Mouse (Mus musculus) hindbrain, embryonic 10.5 days (tissue): ENCODE data around the gene Tpte. TPM values are rescaled to one million over a fixed set of nuclear protein-coding genes. Genes with fewer than 3 reads are reported as not detected.
A peak's percentile ranks its signal among the peaks of the same experiment; 100 is the strongest.

Experiments
- DNase-seq: peaks from one replicate; pipeline ENCODE4 v3.0.0-alpha.2; 2017; ENCODE audit warnings: low spot score
- H3K27ac ChIP-seq: fragments of 300-500 bp; sonication (generic); 2 replicates; pipeline ENCODE4 v1.5.1; 2016; ENCODE audit warnings: mild to moderate bottlenecking, moderate library complexity
- H3K27me3 ChIP-seq: fragments of 300-500 bp; sonication (generic); 2 replicates; pipeline ENCODE4 v1.6.1; 2016; ENCODE audit warnings: mild to moderate bottlenecking; ENCODE audit not compliant: poor library complexity, insufficient read depth, severe bottlenecking
- H3K36me3 ChIP-seq: fragments of 300-500 bp; sonication (generic); 2 replicates; pipeline ENCODE4 v1.6.1; 2016; ENCODE audit warnings: mild to moderate bottlenecking, moderate library complexity
- H3K4me1 ChIP-seq: fragments of 300-500 bp; sonication (generic); replicated peaks from 2 replicates; pipeline ENCODE4 v1.6.1; 2016; ENCODE audit warnings: mild to moderate bottlenecking
- H3K4me3 ChIP-seq: fragments of 300-500 bp; sonication (generic); 2 replicates; pipeline ENCODE4 v1.5.1; 2016; ENCODE audit warnings: mild to moderate bottlenecking, moderate library complexity
- H3K9me3 ChIP-seq: fragments of 300-500 bp; sonication (generic); 2 replicates; pipeline ENCODE4 v1.6.1; 2016; ENCODE audit warnings: mild to moderate bottlenecking, moderate library complexity
- WGBS: fragments of 180-500 bp; shearing (Covaris S2); methylation state at CpG from one replicate; pipeline ENCODE4 v1.1.7; 2016; 5-methylcytosine and 5-hydroxymethylcytosine counted together
- polyA plus RNA-seq: library from polyadenylated mRNA; unstranded; fragments of >200 nt; fragmentation: Nextera tagmentation; extraction: Ambion mirVana; gene quantifications from 2 replicates; pipeline ENCODE4 v1.2.1, GENCODE M21; 2016

The Tpte gene
- polyA plus RNA-seq, 1 experiment from 2014 or later = not detected

- Histone ChIP-seq H3K36me3 (peaks cover 77% of the 10 kb centered on the region), H3K4me1 (no peaks in the 10 kb centered on the region), H3K27ac (no peak overlapping the region), H3K27me3 (no peaks in the 10 kb centered on the region), H3K4me3 (no peak overlapping the region), H3K9me3 (no peaks in the 10 kb centered on the region)
- DNase-seq = no peak
- WGBS = 95% methylated on average over 6 of the region's 6 CpGs
These were observed 101.9 kb downstream of the Tpte start for GRCm38 (mm10) chr8:22385158-22385557.

- Histone ChIP-seq H3K27ac (no peak overlapping the region), H3K4me1 (no peaks in the 10 kb centered on the region), H3K4me3 (no peak overlapping the region), H3K27me3 (no peaks in the 10 kb centered on the region), H3K36me3 (peaks cover 55% of the 10 kb centered on the region), H3K9me3 (no peaks in the 10 kb centered on the region)
- WGBS = 87% methylated on average over 10 of the region's 10 CpGs
- no peak for DNase-seq
These were observed 106.6 kb downstream of the Tpte start for GRCm38 (mm10) chr8:22389874-22390273.

GRCm38 (mm10) chr8:22390766-22391463, 107.7 kb downstream of the Tpte start:
- Histone ChIP-seq H3K27me3 (no peaks in the 10 kb centered on the region), H3K9me3 (no peaks in the 10 kb centered on the region), H3K36me3 (peaks cover 47% of the 10 kb centered on the region), H3K27ac (no peak overlapping the region), H3K4me1 (no peaks in the 10 kb centered on the region), H3K4me3 (no peak overlapping the region)
- DNase-seq = no peak
- WGBS = 90% methylated on average over 8 of the region's 8 CpGs

- DNase-seq = no peak
- Histone ChIP-seq H3K4me3 (no peak overlapping the region), H3K27me3 (peaks cover 3% of the 10 kb centered on the region), H3K4me1 (peaks cover 14% of the 10 kb centered on the region), H3K9me3 (no peaks in the 10 kb centered on the region), H3K27ac (no peak overlapping the region), H3K36me3 (peaks cover 17% of the 10 kb centered on the region)
- WGBS = 77% methylated on average over 4 of the region's 4 CpGs
These were observed 111.2 kb downstream of the Tpte start for GRCm38 (mm10) chr8:22394471-22394870.

- Histone ChIP-seq H3K36me3 (peaks cover 9% of the 10 kb centered on the region), H3K4me3 (no peak overlapping the region), H3K9me3 (no peaks in the 10 kb centered on the region), H3K27me3 (peaks cover 3% of the 10 kb centered on the region), H3K4me1 (peaks cover 14% of the 10 kb centered on the region), H3K27ac (no peak overlapping the region)
- no peak for DNase-seq
- 94% methylated on average over 8 of the region's 8 CpGs for WGBS
These were observed 112.0 kb downstream of the Tpte start for GRCm38 (mm10) chr8:22395256-22395655.

GRCm38 (mm10) chr8:22397811-22398141, 114.5 kb downstream of the Tpte start:
- WGBS = under 1% methylated on average over 13 of the region's 13 CpGs

GRCm38 (mm10) chr8:22398142-22398951, 115.1 kb downstream of the Tpte start, which contains the start of gene Slc25a15:
Gene Slc25a15, minus strand, starts transcription at chr8:22398597.
- under 1% methylated on average over 76 of the region's 77 CpGs for WGBS
- peak; percentile 93 for DNase-seq
- Histone ChIP-seq H3K27me3 (peaks cover 3% of the 10 kb centered on the region), H3K36me3 (no peaks in the 10 kb centered on the region), H3K9me3 (no peaks in the 10 kb centered on the region), H3K4me3 (peak within 1 kb of the TSS; percentile 77), H3K4me1 (peaks cover 14% of the 10 kb centered on the region), H3K27ac (peak within 1 kb of the TSS; percentile 90)

More at GRCm38 (mm10) chr8:22397811-22398141, 114.5 kb downstream of the Tpte start:
- no peaks in the 10 kb centered on the region for H3K9me3 ChIP-seq
- peak overlapping the region; percentile 90 for H3K27ac ChIP-seq
- DNase-seq = no peak
- H3K4me3 ChIP-seq = peak overlapping the region; percentile 77
- H3K36me3 ChIP-seq = no peaks in the 10 kb centered on the region
- peaks cover 3% of the 10 kb centered on the region for H3K27me3 ChIP-seq
- peaks cover 14% of the 10 kb centered on the region for H3K4me1 ChIP-seq

- Histone ChIP-seq H3K4me3 (peak overlapping the region; percentile 77), H3K27me3 (peaks cover 3% of the 10 kb centered on the region), H3K9me3 (no peaks in the 10 kb centered on the region), H3K36me3 (no peaks in the 10 kb centered on the region), H3K27ac (peak overlapping the region; percentile 90; the same call in 1 of the 2 replicates), H3K4me1 (peaks cover 14% of the 10 kb centered on the region)
- WGBS = 87% methylated on average over 8 of the region's 8 CpGs
- no peak for DNase-seq
These were observed 116.1 kb downstream of the Tpte start for GRCm38 (mm10) chr8:22399285-22399880.

GRCm38 (mm10) chr8:22400593-22400992, 117.4 kb downstream of the Tpte start:
- no peaks in the 10 kb centered on the region for H3K9me3 ChIP-seq
- H3K27me3 ChIP-seq = peaks cover 3% of the 10 kb centered on the region
- 90% methylated on average over 4 of the region's 4 CpGs for WGBS
- H3K4me1 ChIP-seq = peaks cover 14% of the 10 kb centered on the region
- DNase-seq = no peak
- no peaks in the 10 kb centered on the region for H3K36me3 ChIP-seq
- H3K4me3 ChIP-seq = no peak overlapping the region
- H3K27ac ChIP-seq = no peak overlapping the region

- Histone ChIP-seq H3K27ac (no peak overlapping the region), H3K36me3 (no peaks in the 10 kb centered on the region), H3K27me3 (no peaks in the 10 kb centered on the region), H3K4me1 (peaks cover 7% of the 10 kb centered on the region; the same call in 1 of the 2 replicates), H3K4me3 (no peak overlapping the region), H3K9me3 (no peaks in the 10 kb centered on the region)
- no peak for DNase-seq
- 89% methylated on average over 2 of the region's 2 CpGs for WGBS
These were observed 120.0 kb downstream of the Tpte start for GRCm38 (mm10) chr8:22403235-22403634.

GRCm38 (mm10) chr8:22405733-22406132, 122.5 kb downstream of the Tpte start:
- Histone ChIP-seq H3K4me1 (peaks cover 3% of the 10 kb centered on the region; the same call in 1 of the 2 replicates), H3K36me3 (no peaks in the 10 kb centered on the region), H3K9me3 (no peaks in the 10 kb centered on the region), H3K4me3 (no peak overlapping the region), H3K27me3 (no peaks in the 10 kb centered on the region), H3K27ac (no peak overlapping the region)
- 79% methylated on average over 6 of the region's 6 CpGs for WGBS
- DNase-seq = no peak

- peak overlapping the region; percentile 89 for H3K27ac ChIP-seq
- no peaks in the 10 kb centered on the region for H3K27me3 ChIP-seq
- H3K9me3 ChIP-seq = no peaks in the 10 kb centered on the region
- peaks cover 13% of the 10 kb centered on the region for H3K4me1 ChIP-seq
- peaks cover 11% of the 10 kb centered on the region for H3K36me3 ChIP-seq
- peak overlapping the region; percentile 85 for H3K4me3 ChIP-seq
- DNase-seq = no peak
- WGBS = 17% methylated on average over 16 of the region's 16 CpGs
These were observed 127.5 kb downstream of the Tpte start for GRCm38 (mm10) chr8:22410688-22411281.
